Mouse (Mus musculus) adrenal gland, adult 8-10 months (tissue): ENCODE results near the gene Col28a1. TPM values are rescaled to one million over a fixed set of nuclear protein-coding genes. Genes with fewer than 3 reads are reported as not detected.
"Not testable (repeated sequence)": the region's sequence is repeated elsewhere in the genome, so short reads cannot be mapped to it uniquely, and the experiment has no call there.

Experiments
- DNase-seq: peaks from one replicate; pipeline ENCODE4 v3.0.0; 2022
- total RNA-seq, 4 experiments: library from RNA; stranded (reverse); gene quantifications; 2 replicates each; pipeline ENCODE4 v1.2.4; 2022

Gene Col28a1
- total RNA-seq, 4 experiments from 2014 or later: 0.80 to 2.8 (median 1.4) TPM

DNA sequence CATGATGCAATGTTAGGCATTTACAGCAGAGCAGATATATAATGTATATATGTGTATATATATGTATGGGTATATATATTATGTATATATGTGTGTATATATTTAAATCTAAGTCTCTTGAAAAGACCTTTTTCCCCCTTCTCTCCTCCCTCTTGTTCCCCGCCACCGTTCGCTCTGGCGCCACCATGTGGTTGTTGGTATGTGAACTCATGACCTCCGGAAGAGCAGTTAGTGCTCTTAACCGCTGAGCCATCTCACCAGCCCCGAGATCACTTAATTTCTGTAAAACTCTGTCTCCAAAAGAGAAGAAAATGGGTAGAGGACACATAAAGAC lies 208.8 kb downstream of the Col28a1 start:
- DNase-seq: no peak

DNA sequence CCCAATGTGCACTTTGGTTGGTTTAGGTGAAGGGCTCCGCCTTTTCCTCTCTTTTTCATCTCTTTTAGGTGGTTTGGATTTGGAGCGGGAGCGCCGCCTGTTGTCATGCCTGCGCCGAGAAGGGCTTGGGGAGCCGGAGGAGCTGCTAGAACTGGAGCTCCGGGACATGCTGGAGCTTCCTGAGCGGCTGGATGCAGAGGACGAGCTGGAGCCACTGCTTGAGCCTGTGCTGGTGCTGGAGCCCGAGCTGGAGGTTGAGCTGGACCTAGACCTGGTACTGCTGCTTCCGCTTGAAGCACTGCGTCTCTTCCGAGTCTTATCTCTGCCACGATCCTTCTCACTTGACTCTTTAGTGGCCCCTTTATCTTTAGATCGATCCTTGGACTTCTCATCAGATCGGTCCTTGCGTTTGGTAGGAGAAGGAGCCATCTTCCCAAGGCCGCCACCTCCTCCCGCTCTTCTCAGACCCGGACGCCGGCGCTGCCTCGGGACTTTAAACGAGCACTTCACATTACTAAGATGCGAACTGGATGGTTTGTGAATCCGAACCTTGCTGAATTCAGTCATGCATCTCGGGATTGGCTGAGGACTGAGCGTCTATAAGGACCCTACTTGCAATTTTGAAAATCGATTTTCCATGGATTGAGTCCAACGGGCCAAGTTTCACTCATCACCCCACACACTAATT lies 209.3 kb downstream of the Col28a1 start:
- DNase-seq: not testable (repeated sequence)

DNA sequence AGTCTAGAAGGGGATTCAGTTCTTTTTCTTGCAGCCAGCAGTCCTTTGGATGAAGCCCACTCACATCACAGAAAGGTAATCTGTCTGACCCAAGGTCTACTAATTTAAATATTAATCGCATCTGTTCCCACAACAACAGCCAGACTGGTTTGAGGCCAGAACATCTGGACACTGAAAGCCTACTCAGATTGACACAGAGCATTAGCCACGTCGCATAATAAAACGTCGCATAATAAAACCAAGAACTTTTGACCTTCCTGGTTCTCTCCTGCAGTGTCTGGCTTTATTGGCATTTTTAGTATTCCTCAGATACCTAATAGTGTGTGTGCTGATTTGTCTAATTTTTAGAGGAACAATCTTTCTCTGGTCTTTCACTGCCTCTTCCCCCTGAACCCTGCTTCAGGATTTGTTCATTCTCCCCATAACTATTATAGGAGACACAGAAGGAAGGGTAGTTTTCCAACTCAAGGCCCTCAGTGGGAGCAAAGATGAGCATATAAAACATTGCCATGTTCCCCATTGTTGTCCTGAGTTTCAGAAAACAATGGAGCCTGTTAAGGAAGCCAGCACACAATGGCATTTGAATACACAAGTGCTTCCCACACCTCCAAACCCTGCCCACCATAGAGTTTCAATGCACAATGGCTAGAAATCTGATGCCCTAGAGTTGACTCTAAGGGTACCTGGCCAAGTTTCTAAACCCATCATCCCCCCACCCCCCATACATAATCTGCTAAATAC lies 221.2 kb downstream of the Col28a1 start:
- no peak for DNase-seq

DNA sequence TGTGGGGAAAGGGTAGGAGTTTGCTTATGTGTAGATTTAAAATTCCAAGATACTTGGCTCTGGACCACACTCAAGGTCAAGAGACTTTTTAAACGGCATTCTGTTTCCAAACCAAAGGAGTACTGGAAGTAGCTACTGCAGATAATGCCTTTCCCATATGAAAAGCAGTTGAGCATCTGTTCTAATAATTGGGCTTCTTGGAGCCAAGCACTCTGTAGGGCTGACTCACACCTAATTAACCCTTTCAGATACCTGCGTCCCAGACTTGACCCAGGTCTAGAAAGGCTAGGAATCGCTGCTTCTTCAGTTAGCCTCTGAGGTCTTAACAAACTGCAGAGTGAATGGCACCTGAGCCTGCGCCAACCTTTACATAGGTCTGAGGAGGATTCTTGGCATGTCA lies 223.0 kb downstream of the Col28a1 start:
- no peak for DNase-seq

DNA sequence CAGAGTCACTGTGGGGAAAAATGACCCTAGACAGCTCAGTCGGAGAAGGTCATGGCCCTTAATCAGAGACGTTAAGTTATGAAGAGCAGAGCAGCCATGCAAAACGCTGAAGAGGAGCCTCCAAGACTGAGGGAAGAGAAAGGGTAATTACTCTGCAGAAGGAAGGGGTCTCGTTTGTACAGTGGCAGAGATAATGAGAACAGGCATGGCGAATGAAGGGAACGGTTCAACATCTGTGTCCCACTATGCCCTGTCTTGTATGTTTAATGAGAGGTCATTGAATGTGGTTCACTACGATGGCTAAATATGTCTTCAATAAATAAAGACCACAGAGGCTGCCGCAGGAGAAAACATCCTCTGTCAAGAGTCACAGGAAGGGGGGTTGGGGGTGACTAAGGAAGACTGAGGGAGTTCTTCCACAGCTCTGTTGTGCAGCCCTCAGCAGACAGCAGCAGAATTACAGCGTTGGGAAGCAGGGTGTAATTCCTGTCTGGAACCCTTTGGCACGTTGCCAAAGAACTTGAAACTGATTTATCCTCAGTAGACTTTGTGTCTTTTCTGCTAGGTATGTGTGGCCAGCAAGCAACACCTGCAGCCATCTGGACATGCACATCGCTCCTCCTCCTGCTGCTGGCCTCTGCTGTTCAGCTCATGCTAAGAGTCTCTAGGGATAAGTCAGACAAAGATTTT lies 226.4 kb downstream of the Col28a1 start:
- no peak for DNase-seq

DNA sequence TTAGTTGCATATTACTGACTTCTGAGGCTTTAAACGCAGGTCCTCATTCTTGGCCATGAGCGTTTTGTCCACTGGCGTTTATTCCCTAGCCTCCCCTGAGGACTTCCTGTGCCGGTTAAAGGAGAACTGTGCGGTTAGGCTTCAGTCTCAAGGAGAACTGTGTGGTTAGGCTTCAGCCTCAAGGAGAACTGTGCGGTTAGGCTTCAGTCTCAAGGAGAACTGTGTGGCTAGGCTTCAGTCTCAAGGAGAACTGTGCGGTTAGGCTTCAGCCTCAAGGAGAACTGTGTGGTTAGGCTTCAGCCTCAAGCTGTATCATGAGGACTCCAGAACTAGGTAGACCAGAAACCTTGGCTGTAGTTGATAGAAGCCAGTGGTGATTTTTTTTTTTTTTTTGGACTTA lies 229.7 kb downstream of the Col28a1 start:
- no peak for DNase-seq

DNA sequence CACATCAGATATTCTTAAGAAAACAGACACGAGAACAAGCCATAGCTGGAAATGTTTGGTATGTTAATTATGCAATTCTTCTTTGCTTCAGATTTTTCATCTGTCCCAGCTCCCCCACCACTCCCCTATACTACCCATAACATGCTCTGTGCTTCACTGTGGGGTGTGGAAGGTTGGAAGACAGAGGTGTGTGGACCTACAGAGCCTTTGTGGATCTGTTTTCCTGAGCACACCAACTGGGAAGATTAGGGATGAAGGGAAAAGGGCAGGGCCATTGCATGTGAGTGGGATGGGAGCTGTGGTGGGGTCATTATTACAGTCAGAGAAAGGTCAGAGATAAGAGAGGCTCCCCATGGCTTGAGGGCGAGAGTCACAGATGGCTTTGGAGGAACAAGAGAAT lies 240.2 kb downstream of the Col28a1 start:
- no peak for DNase-seq

DNA sequence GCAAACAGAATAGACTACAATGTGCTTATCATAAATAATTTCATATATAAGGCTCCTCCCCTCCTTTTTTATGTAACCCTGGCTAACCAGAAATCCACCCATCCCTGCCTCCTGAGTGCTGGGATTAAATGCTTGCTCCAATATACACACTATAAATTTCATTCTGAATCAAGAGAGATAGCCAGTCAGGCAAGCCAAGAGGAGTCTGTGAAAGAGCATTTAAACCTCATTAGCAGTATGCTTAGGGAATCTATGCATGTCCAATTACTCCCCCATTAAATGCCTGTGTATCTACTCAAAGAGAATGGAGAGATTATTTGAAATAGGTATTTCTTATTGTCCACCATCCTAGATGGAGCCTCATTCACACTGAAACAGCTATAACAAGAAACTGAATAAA lies 240.6 kb downstream of the Col28a1 start:
- no peak for DNase-seq

Other genes with a start within 250 kb of the Col28a1 start
- 10 to 100 TPM; 17.4 to 21.3 (median 19.3) TPM for gene Mios, start 16.6 kb upstream of the Col28a1 start, total RNA-seq
- 10 to 100 TPM; 15.4 to 19.1 (median 17.4) TPM for gene Rpa3, start 66.6 kb upstream of the Col28a1 start, total RNA-seq
- 10 to 100 TPM; 18.4 to 23.3 (median 22.1) TPM for gene Umad1, start 66.7 kb upstream of the Col28a1 start, total RNA-seq
- gene Gm45062, start 66.8 kb upstream of the Col28a1 start, total RNA-seq: 1 to 10 TPM in 2 of 4 experiments, under 1 TPM in 1, not detected in 1; 0.07 to 1.5 (median 1.1) TPM